Mouse (Mus musculus) activated CD4-positive, CD25-positive, alpha-beta regulatory T cell, adult 4 months (primary cell): Measurements from ENCODE around the gene Kank4. TPM values are rescaled to one million over a fixed set of nuclear protein-coding genes. Genes with fewer than 3 reads are reported as not detected.

Experiments used
- ATAC-seq: one replicate; pipeline ENCODE4 v1.8.0; 2017
- polyA plus RNA-seq, 2 experiments: library from polyadenylated mRNA; unstranded; fragments of 100-300 nt; shearing (Covaris generic); gene quantifications; one replicate each; pipeline ENCODE4 v1.2.1; 2017

The Kank4 gene
- polyA plus RNA-seq, 2 experiments from 2014 or later: not detected

GRCm38 (mm10) chr4:98710891-98711290 is 106.4 kb downstream of the Kank4 start:
- no peak for ATAC-seq

Other genes with a start within 250 kb of the Kank4 start
- gene L1td1, start 90.8 kb downstream of the Kank4 start, polyA plus RNA-seq: not detected
- not detected for gene I0C0044D17Rik, start 6.3 kb upstream of the Kank4 start, polyA plus RNA-seq
- 10 to 100 TPM; 20.7 to 21.5 TPM for gene Usp1, start 106.3 kb upstream of the Kank4 start, polyA plus RNA-seq
- gene Angptl3, start 213.4 kb upstream of the Kank4 start, polyA plus RNA-seq: not detected